Mouse (Mus musculus) MN1 (cell line): ENCODE data around the gene Tomm20.
"Not testable (repeated sequence)": the region's sequence is repeated elsewhere in the genome, so short reads cannot be mapped to it uniquely, and the experiment has no call there.

Source experiments
- DNase-seq: peaks from one replicate; pipeline ENCODE4 v3.0.0-alpha.2; 2016; ENCODE audit warnings: low spot score

Tomm20 gene

DNA sequence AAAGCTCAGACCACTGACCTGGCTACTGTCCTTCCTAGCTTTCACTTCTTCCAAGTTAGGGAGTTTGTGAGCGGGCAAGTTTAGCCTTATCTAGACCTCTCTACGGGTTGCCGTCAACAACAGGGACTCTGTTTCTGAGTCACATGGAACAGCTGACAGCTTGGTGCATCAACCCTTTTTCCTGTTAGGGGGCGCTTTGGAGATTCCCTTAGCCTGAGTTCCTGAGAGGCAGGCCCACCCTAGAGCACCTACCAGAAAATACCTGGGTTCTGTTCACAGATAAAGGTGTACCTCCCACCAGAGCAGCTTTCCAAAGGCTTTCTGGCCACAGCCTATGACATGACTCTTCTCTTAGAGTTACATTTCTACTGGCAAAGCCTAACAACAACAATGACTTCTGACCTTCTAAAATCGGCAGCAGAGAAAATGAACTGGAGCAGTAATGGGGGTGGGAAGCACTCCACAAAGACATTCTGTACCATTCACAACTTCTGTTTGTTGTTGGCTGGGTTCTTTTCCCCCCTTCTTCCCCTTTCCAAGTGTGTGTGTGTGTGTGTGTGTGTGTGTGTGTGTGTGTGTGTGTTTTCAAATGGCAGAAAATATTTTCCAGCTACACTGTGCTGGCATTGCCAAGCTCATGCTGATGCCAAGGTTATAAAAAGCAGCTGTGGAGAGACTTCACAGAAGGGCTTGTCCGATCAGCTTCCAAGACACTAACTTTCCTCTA lies 28.3 kb downstream of the Tomm20 start:
- no peak for DNase-seq

DNA sequence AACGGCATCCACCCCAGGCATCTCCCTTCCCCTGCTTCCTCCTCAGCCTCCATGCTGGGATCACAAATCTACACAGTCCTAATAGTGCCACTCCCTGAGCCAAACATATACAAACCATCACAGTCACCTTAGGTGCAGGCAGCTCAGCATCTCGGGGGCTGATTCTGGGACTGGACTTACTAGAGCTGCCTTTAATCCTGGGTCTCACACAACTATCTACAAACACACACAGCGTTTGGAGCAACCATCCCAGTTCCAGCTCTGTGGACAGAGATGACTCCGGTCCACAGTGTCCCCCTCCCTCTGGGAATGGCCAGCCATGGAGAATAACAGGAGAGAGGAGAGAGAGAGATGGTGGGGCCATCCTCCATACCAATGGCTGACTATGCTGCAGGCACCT lies 29.0 kb downstream of the Tomm20 start:
- DNase-seq = no peak

DNA sequence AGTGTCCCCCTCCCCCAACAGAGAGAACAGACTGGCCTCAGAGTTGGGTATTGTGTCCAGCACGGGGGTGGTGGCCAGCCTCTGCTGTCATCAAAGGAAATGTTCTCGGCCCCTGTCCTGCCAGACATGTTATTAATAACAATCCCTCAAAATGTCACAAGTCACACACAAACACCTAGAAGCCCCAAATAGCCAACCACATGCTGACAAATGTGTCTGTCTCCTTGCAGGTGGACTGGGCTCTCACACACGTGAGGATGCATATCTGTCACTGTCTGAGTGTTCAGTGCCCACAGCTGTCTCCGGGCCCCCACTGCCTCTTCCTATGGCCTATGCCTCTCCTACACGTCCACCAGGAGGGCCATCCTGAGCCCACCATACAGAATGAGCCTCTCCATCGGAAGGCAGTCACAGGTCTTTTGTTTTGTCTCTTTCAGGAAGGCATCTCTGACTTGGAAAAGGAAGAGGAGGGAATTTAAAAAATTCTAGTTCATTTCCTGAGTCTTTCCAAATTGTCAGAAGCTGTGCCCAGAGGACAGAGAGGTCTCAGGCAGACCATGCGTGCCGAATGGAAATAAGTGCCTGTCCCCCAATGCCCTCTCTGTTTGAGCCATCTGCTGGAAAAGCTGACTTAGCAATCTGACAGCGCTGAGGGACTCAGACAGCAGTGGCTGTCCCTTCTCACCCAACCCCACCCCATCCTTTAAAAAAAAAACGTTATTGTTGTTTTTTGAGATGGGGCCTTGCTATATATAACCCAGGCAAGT lies 30.9 kb downstream of the Tomm20 start:
- DNase-seq = no peak

DNA sequence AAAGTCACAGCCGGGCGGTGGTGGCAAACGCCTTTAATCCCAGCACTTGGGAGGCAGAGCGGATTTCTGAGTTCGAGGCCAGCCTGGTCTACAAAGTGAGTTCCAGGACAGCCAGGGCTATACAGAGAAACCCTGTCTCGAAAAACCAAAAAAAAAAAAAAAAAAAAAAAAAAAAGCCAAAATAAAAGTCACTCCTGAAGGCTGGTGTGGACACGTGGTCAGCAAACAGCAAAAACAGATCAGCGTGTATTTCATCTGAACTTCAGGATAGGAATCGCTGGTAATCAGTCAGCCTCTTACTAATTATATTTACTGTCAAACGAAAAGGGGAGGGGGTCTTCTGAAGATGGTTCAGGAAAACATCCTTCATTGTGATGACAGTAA lies 31.5 kb downstream of the Tomm20 start:
- not testable (repeated sequence) for DNase-seq

DNA sequence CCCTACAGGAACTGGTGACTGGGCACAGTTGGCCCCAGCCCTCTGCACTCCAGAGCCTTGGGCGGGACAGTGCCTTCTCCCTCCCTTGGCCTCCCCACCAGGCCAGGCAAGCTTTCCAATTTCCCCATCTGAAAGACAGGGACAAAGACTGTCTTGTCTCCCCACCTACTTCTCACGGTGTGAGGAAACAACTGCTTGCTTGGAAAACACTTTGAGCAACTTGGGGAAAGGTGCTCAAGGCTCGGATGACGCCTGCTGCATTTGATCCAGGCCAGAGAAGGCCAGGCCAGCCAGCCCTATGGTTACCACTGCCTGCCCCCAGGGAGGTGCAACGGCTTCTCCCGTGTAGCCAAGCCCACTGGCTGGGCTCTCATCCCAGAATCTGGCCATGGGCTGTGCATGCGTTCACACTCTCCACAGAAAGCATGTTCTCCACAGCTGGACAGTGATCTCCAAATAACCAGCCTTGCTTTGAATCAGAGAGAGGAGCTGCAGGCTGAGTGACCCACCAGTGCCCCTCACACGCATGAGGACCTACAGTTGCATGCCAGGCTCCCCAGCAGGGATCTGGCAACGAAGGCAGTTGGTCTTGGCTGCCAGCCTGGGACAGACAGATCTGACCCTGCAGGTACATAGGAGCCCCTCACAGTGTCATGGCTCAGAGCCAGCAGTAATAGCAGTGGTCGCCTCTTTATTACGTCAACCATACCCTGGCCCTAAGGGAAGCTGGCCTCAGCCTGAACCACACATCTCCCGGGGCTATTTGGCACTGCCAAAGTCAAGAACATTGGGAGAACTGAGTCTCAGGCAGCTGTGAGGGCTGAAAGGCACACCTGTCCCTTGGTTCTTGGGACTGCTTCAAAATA lies 32.2 kb downstream of the Tomm20 start:
- DNase-seq = peak; percentile 83

DNA sequence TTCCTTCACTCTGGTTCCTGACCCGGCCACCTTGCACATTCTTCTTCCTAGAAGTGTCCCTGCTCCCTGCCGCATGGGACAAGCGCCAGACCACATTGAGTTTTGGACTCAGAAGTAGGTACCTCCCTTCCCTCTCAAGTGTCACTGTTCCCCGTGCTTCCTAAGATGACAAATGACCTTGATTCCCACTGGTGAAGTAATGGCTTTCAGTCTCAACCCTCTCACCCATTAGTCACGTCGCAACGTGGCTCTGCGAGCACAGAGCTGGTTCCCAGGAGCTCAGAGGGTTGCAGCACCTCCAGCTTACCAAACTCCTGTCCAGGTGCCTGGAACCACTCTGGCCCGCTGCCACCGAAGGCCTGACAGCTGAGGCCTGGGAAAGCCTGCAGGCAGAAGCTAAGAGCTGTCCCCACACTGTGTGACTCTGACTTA lies 36.3 kb downstream of the Tomm20 start:
- DNase-seq = peak; percentile 60

DNA sequence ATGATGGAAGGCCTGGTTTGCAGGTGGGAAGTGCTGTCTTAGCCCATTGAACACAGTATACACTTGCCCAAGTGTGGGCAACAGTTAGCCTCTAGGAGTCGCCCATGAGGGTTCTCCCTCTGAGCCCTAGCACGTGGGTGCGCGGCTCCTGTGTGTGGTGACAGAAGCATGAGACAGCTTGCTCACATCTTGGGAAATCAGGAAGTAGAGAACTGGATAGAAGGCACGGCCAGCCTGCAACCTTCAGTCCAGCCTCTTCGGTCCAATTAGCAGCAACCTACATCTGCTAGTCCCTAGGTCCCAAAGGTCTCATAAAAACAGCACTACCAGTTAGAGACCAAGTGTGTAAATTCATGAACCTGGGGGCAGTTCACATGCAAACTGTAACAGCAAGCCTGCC lies 36.8 kb downstream of the Tomm20 start:
- peak; percentile 53 for DNase-seq

DNA sequence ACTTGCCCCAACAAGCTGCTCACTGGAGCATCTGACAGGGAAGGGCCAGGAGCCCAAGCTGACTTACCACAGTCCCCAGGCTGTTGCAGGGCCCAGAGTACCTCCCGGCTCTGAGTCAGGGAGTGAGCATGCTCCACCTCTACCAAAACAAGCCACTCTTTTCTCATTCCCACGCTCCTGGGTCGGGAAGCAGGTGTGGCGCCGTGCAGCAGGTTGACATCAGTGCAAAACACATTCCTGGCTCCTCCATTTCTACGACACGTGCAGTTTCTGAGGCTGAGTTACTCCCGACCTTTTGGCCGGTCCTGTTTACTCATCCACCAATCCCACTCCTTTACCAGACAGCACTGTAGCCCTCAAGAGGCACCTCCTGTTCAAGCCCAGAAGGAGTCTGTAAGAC lies 37.7 kb downstream of the Tomm20 start:
- DNase-seq = no peak

DNA sequence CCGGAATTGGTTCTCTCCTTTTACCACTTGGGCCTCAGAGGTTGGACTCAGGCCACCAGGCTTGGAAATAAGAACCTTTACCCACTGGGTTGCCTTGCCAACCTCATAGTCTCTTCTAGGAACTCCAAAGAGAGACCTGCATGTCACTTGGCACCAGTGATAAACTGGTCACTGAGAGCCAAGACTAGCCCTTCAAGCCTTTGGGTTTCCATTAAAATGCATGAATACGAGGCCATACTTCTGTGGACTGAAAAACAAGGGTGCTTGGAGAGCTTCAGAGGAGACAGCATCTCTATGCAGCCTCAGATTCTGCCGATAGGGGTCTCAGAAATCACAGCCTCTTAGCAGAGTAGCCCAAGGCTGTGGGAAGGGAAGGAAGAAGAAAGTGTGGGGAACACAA lies 38.3 kb downstream of the Tomm20 start:
- no peak for DNase-seq

DNA sequence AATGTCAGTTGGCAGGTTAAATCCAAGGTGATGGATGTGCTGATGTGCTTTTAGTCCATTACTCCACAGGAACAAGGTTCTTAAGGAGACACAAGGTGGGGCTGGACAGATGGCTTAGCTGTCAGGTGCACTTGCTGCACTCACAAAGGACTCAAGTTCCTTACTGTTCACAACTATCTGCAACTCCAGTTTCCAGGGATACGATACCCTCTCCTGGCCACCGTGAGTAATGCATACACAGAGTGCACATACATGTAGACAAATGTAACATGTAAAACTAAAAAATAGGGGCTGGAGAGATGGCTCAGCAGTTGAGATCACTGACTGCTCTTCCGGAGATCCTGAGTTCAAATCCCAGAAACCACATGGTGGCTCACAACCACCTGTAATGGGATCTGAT lies 40.3 kb downstream of the Tomm20 start:
- DNase-seq = no peak

DNA sequence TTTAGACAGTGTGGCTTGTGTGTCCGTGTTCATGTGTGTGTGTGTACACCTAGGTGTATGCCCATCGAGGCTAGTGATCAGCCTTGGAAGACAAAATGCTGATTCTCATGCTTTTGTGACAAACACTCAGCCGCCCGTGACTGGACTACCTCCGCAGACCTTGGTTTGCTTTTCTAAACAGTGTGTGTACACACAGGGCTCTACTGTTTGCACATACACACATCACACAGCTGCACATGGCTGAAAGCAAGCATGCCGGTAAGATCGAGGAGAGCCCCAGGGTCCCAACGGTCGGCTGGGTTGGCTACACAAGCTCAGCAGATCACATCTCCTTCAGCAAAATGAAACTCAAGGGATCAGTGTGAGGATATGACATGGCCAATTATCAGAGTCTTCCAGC lies 41.7 kb downstream of the Tomm20 start:
- no peak for DNase-seq

DNA sequence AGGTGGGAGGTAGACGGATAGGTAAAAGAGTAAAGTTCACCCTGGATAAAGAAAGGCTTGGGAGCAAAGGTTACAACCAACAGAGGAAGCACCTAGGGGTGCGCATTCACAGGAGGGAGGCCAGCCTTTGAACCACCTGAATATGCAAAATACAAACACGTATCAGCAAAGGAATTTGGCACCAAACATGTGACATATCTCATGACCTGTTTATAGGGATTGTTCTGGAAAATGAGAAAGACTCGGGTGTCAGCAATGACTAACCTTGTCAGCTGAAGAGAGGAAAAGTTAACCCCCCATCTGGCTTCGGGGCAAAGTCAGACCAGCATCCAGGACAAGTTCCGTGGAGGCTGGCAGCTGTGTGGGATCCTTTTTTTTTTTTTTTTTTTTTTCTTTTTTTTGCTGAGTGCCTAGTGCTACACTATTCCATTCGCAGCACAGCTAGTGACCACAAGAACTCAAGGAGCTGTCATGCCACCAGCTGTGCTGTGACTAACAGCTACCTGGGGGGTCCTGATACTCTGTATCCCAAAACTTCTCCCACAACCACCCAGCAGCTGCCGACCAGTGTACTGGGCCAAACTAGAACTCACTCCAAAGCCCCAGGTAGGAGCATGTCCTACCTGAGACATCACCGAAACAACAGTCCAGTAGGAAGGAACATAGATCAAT lies 42.3 kb downstream of the Tomm20 start:
- DNase-seq = no peak

DNA sequence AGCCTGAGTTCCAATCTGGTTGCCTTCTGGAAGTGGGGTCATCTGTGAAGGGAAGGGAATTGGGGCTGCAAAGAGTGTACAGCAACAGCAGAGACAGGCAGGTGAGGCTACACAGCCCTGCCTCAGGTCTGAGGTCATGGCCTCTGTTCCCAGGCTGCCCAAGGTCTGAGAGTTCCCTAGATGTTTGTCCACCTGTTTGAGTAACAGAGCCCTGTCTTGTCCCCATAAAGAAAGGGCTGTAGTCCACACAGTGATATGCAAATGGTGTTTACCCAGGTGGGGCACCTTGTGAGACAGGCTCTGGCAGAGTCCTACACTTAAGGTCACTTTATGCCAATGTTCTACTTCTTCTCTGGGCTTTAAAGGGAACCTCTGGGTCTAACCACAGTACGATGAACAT lies 44.0 kb downstream of the Tomm20 start:
- DNase-seq = no peak

DNA sequence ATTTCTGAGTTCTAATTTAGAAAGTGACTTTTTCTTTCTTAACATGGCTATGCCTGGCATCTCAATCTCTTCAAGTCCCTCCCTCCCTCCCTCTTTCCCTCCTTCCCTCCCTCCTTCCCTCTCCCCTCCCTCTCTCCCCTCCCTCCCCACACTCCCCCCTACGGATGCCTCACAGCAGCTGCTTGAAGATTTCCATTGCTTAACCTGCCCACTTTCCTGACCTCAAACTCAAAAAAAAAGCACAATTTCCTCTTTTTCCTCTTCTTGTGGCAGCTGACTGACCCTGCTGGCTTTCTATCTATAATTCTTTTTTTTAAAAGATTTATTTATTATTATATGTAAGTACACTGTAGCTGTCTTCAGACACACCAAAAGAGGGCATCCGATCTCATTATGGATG lies 44.6 kb downstream of the Tomm20 start:
- no peak for DNase-seq

DNA sequence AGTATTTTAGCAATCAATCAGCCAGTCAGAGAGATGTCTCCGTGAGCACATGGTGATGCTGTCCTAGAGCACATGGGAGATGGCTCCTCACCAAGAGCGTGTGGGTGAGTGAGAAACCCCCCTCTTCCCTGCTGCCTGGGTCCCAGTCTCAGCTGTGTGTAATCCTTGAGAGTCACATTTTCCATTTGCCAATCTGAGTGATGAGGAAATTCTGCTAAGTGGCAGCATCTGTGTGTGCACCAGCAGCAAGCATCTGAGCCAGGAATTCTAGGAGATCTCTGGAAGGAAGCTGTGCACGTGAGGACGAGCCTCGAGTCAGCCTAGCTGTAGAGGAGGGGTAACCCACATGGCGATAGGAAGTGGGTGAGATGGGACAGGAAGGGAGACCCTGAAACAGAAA lies 50.5 kb downstream of the Tomm20 start:
- no peak for DNase-seq

DNA sequence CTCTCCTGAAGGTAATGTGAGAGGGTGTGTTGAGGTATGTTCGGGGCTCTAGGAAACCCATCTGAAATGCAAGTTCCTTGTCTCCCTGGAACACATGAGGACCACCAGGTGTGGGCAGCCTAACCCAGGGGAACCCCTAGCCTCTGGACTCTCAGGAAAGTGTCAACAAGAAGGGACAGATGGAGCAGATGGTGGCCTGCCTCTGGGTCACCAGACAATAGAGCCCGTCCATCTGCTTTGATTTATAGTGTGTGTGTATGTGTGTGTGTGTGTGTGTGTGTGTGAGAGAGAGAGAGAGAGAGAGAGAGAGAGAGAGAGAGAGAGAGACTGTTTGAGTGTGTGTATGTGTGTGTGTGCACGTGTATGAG lies 58.0 kb downstream of the Tomm20 start:
- DNase-seq = no peak

DNA sequence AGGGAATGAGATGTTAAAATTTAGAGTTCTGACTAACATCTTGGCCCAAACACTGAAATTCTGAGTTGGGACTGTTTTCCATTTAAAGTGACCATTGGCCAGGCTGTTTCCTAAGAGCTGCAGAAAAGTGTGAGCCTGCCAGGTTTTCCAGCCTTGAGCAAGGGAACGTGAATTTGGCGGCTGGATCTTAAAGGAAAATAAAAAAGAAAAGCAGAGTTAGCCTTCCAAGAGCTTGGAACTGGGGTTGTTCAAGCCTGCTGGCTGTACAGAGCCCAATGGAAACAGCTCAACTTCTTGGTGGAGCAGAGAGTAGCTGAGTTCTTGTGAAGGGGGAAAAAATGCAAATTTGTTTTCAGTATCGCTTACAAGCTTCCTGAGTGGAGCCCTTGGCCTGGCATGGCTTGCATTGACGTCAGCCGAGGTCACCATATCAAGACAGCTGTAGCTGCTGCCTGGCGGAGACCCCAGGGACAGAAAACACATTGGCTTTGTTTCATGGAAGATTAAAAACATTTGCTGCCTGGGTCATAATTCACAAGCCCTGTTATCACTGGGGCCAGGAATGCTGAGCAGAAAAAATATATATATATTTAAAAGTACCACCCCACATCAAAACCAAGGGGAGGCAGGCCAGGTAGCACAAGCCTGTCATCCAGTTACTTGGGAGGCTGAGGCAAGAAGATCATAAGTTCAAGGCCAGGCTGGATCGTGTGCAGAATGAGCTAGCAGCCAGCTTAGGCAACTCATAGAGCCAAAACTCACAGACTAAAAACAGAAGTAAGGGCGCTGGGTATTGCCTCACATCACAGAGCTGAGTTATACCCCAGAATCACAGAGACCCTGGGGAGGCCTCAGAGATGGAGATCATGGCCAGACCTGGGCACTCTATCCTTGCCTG lies 58.7 kb downstream of the Tomm20 start:
- DNase-seq = peak; percentile 40

DNA sequence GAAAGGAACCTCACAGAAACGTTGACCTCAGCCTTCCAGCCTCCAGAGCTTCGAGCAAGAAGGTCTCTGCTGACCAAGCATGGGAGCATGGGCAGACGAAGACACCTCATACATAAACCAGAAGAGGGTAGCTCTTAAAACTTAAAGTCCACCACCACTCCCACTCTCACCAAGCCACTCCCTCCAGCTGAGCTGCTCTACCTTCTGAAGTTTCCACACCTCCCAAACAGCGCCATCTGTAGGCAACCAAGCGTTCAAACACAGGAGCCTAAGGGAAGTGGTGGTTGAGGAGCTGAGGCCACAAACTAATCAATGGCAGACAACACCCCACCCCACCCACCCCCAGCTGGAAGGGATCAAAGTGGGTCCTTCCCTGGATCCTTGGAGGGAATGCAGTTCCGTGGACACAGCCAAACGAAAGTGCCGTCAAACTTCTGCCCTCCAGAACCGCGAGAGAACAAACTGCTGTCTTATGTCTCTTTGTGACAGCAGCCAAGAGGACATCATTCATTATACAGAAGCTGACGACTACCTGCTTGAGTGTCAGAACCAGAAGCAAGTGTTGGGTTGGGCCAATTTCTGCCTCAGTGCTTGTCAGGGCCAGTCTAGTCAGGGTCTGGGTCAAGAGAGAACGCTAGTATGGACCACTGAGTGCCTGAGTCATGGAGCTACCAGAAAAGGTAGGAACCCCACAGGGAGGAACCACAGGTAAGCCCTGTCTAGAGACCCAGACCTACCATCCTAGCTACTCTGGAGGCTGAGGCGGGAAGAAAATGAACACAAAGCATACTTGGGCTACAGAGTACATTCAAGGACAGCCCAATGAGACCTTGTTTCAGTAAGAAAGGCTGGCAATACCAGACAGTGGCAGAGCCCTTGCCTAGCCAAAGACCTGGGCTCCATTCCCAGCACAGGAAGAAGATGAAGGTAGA lies 59.8 kb downstream of the Tomm20 start:
- no peak for DNase-seq

DNA sequence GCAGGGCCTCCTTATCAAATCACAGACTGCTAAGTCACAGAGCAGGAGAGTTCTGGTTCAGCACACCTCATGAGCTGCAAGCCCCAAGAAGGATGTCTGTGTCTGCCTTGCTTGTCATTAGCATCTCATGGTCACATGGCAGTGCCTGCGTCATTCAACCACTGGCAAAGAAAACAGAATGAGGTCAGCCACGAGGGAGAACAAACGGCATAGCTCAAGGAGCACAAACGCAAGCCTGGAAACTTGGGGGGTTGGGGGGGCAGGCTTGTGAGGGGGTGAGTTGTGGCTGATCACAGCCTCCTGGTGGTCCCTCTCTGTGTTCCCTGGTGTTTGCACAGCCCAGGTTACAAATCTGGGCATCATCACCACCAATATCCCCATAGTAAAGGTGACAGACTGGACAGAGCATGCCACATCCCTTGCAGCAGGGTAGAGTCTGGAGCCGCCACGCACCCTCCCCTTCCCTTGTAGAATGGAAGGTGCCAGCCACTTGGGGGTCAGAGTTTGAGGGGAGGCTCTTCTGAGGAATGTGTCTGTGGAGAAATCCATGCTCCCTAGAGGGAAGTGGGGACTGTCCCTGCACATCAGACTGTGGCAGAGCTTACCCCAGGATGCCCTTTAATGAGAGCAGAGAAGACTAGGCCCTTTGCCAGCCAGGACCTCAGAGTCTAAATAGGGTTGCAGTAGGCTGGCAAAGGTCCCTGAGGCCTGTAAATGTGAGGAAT lies 61.3 kb downstream of the Tomm20 start:
- DNase-seq = peak; percentile 91
